Mouse (Mus musculus): Measurements from ENCODE around the gene Fbxl12. TPM values are rescaled to one million over a fixed set of nuclear protein-coding genes. Genes with fewer than 3 reads are reported as not detected.

The Fbxl12 gene
- polyA plus RNA-seq, 1 experiment, result 0.38 TPM

DNA sequence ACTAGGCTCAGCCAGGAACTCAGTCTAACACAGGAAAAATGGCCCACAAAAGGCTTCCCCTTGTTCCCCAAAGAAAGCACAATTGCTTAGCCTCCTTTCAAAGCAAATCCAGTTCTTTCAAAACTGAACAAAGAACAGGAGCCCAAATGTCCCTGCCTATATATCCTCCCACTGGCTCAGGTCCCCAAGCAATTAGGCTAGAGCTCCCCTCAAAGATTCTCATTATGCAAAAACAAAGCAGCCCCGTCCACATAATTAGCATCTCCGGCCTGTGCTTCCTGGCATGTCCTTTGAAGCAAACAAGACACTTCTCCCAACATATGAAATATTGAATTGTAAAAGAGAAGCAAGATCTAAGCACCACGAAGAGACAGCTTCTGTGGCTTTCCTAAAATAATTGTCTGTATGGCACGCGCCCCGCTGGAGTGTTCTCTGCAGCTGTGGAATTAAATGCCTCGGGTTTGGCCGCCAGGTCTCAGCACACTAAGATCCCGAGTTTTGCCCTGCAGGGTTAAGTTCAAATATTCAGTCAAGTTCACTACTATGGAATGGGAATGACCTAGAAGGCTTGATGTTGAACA, 35.9 kb upstream of the Fbxl12 start:
- Histone ChIP-seq H3K9me3 (ENCODE audit: control insufficient read depth, low read length) (0 out of 2 replicates have a peak, but pooled peaks cover 2% of the 10 kb centered on the region), H3K27me3 (ENCODE audit: control insufficient read depth) (peaks cover 3% of the 10 kb centered on the region; the same call in 1 of the 2 replicates), H3K36me3 (ENCODE audit: control insufficient read depth) (no peaks in the 10 kb centered on the region), H3K4me3 (replicated peaks) (no peak overlapping the region), H3K4me1 (ENCODE audit: control insufficient read depth) (no peaks in the 10 kb centered on the region)
- no peak for TF ChIP-seq GATA1 (IDR thresholded peaks at IDR 0.05; ENCODE audit: low read length)
- TF ChIP-seq TAL1 (IDR thresholded peaks at IDR 0.05; ENCODE audit: low read length), result no peak

DNA sequence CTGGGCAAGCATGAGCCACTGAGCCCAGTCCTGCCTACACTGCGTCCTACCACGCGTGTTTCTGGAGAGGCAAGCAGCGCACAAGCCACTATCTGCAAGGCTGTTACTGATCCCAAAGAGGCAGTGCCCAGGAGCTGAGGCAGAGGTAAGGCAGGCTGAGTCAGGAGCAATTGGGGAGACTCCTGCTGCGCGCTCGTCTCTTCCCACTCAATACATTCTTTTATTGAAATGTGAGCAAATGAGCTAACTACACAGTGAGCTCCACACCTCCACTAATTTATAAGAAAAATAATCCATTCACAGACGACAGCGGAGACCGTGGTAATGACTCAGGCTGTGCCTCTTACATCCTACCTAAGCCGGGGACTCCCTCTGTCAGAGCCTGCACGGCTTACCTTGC, 33.3 kb upstream of the Fbxl12 start:
- H3K4me1 ChIP-seq (ENCODE audit: control insufficient read depth), result no peaks in the 10 kb centered on the region
- TF ChIP-seq GATA1 (IDR thresholded peaks at IDR 0.05; ENCODE audit: low read length), result no peak
- TF ChIP-seq TAL1 (IDR thresholded peaks at IDR 0.05; ENCODE audit: low read length), result no peak
- H3K4me3 ChIP-seq (replicated peaks), result no peak overlapping the region
- H3K9me3 ChIP-seq (ENCODE audit: control insufficient read depth, low read length), result 0 out of 2 replicates have a peak, but pooled peaks cover 2% of the 10 kb centered on the region
- H3K27me3 ChIP-seq (ENCODE audit: control insufficient read depth), result peaks cover 3% of the 10 kb centered on the region; the same call in 1 of the 2 replicates
- no peaks in the 10 kb centered on the region for H3K36me3 ChIP-seq (ENCODE audit: control insufficient read depth)

DNA sequence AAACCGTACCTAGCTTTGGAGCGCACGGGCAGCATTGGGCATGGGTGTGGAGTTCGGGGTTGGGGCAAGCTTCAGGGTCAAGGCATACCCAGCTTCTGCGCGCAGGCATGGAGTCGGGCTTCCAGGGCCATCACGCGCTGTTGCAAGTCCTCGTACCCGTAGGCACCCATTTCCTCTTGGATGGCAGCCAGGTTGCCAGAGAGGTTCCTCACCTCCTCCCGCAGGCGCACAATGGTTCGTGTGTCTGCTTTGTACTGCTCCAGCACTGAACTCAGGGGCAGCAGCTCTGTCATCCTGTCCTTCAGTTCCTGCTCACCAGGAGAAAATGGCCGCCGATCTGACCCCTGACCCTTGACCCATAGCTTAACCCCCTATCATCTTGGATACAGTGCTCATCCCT, 27.5 kb upstream of the Fbxl12 start:
- Histone ChIP-seq H3K36me3 (ENCODE audit: control insufficient read depth) (no peaks in the 10 kb centered on the region), H3K4me3 (replicated peaks) (no peak overlapping the region), H3K4me1 (ENCODE audit: control insufficient read depth) (peaks cover 3% of the 10 kb centered on the region), H3K27me3 (ENCODE audit: control insufficient read depth) (no peaks in the 10 kb centered on the region), H3K9me3 (ENCODE audit: control insufficient read depth, low read length) (no peaks in the 10 kb centered on the region)
- TF ChIP-seq TAL1 (IDR thresholded peaks at IDR 0.05; ENCODE audit: low read length) (no peak), GATA1 (IDR thresholded peaks at IDR 0.05; ENCODE audit: low read length) (no peak)

DNA sequence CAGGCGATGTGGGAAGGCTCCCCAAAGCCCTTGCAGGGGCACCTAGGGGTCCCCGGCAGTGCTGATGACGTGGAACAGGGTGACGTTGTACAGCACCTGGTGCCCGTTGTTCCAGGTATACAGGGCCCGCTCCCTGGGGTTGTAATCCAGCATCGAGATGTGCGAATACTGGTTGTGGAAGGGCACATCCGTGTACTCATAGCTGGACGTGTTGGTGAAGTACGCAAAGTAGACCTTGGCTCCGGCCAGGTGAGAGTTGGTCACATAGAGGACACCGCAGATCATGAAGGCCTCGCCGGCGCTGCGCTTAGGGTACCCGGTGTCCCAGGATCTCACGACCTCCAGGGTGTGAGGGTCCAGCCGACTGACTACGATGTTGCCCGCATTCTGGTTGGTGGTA, 23.5 kb upstream of the Fbxl12 start:
- Histone ChIP-seq H3K4me1 (ENCODE audit: control insufficient read depth) (peaks cover 18% of the 10 kb centered on the region), H3K36me3 (ENCODE audit: control insufficient read depth) (peaks cover 25% of the 10 kb centered on the region), H3K27me3 (ENCODE audit: control insufficient read depth) (no peaks in the 10 kb centered on the region), H3K4me3 (replicated peaks) (no peak overlapping the region), H3K9me3 (ENCODE audit: control insufficient read depth, low read length) (no peaks in the 10 kb centered on the region)
- no peak for TF ChIP-seq GATA1 (IDR thresholded peaks at IDR 0.05; ENCODE audit: low read length)
- TF ChIP-seq TAL1 (IDR thresholded peaks at IDR 0.05; ENCODE audit: low read length), result no peak

DNA sequence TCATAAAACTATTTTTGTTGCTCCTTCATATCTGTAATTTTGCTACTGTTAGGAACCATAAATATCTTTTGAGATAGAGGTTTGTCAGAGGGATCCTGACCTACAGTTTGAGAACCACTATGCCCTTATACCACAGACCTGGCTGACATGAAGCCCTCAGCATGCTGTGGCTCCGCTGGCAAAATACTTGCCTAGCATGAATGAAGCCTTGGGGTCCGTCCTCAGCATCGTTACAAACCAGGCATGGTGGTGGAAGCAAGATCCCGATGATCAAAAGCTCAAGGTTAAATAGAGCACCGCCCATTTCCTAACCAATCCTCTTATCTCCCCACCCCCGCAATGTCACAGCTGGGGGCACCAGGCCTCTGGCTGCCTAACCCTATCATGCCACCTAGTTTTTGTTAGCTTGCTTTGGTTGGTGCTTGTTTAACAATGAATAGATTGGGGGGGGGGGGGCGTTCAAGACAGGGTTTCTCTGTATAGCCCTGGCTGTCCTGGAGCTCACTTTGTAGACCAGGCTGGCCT, 22.0 kb upstream of the Fbxl12 start:
- peaks cover 40% of the 10 kb centered on the region for H3K36me3 ChIP-seq (ENCODE audit: control insufficient read depth)
- H3K27me3 ChIP-seq (ENCODE audit: control insufficient read depth), result no peaks in the 10 kb centered on the region
- TF ChIP-seq TAL1 (IDR thresholded peaks at IDR 0.05; ENCODE audit: low read length) (no peak), GATA1 (IDR thresholded peaks at IDR 0.05; ENCODE audit: low read length) (no peak)
- peaks cover 18% of the 10 kb centered on the region for H3K4me1 ChIP-seq (ENCODE audit: control insufficient read depth)
- H3K4me3 ChIP-seq (replicated peaks), result no peak overlapping the region
- H3K9me3 ChIP-seq (ENCODE audit: control insufficient read depth, low read length), result no peaks in the 10 kb centered on the region

DNA sequence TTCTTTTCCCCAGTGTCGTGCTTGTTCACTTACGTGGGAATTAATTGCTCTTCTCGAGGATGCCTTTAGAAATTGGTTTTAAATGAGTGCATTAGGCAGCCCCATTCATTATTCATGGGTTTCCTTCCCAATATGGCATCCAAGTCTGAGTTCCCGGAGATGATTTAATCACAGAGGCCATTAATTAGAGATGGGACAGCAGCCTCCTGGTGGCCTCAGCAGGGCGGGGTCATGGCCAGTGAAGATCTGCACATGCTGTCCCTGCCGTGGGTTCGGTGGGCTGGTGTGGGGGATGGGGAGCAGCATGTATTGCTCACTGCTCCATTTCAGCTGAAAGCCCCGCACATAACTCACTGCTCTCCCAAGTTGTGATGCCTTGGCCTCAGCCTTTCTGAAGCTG, 21.4 kb upstream of the Fbxl12 start:
- TF ChIP-seq TAL1 (IDR thresholded peaks at IDR 0.05; ENCODE audit: low read length) (no peak), GATA1 (IDR thresholded peaks at IDR 0.05; ENCODE audit: low read length) (no peak)
- Histone ChIP-seq H3K4me3 (replicated peaks) (no peak overlapping the region), H3K36me3 (ENCODE audit: control insufficient read depth) (peaks cover 46% of the 10 kb centered on the region)

DNA sequence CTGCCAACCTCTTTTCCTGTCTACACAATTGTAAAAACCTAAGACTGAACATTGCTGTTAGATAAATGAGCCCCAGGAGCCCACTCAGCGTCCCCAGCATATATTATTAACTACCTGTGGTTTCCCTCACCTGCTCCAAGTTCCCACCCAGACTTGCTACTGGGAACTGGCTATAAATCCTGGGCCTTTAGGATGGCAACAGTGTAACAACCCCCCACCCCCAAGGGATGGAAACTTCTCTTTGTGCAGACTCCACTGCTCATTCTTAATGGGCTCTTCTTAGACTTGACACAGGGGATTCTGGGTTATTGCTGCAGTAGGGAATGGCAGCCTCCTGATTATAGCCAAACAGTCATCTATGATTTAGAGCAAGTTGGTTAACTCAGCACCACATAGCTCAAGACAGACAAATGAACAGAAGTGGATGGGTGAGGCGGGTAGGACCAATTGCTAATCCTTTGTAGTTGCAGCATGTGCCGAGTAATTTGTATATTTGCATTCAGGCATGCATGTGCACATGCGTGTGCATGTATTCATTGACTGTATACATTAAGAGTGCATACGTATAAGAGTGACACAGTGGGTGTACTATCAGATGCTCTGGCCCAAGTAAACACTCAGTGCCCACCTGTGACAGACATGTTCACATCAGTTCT, 20.5 kb upstream of the Fbxl12 start:
- Histone ChIP-seq H3K4me1 (ENCODE audit: control insufficient read depth) (peaks cover 18% of the 10 kb centered on the region), H3K27me3 (ENCODE audit: control insufficient read depth) (no peaks in the 10 kb centered on the region), H3K36me3 (ENCODE audit: control insufficient read depth) (peaks cover 54% of the 10 kb centered on the region), H3K9me3 (ENCODE audit: control insufficient read depth, low read length) (no peaks in the 10 kb centered on the region), H3K4me3 (replicated peaks) (no peak overlapping the region)
- TF ChIP-seq TAL1 (IDR thresholded peaks at IDR 0.05; ENCODE audit: low read length), result no peak
- no peak for TF ChIP-seq GATA1 (IDR thresholded peaks at IDR 0.05; ENCODE audit: low read length)

More for the DNA sequence above, 21.4 kb upstream of the Fbxl12 start:
- Histone ChIP-seq H3K27me3 (ENCODE audit: control insufficient read depth) (no peaks in the 10 kb centered on the region), H3K4me1 (ENCODE audit: control insufficient read depth) (peaks cover 18% of the 10 kb centered on the region), H3K9me3 (ENCODE audit: control insufficient read depth, low read length) (no peaks in the 10 kb centered on the region)

DNA sequence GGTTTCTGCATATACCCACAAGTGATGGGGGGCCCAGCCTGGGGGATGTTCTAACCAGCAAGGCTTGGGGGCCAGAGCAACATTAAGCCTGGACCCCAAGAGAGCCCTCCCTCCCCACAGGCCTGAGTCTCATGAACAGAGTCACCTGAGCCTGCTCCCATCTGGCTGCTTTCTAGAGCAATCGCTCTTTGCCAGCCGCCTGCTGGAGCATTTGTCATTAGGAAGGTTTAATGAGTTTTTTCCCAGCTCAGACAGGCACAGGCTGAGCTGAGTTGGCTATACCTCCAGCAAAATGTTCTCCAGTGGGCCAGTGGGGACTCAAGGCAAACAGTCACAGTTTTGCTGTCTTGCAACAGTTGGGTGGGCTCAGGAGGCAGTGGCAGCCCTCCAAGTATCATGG, 19.8 kb upstream of the Fbxl12 start:
- H3K4me1 ChIP-seq (ENCODE audit: control insufficient read depth), result peaks cover 18% of the 10 kb centered on the region
- no peaks in the 10 kb centered on the region for H3K27me3 ChIP-seq (ENCODE audit: control insufficient read depth)
- no peaks in the 10 kb centered on the region for H3K9me3 ChIP-seq (ENCODE audit: control insufficient read depth, low read length)
- H3K36me3 ChIP-seq (ENCODE audit: control insufficient read depth), result peaks cover 62% of the 10 kb centered on the region
- TF ChIP-seq TAL1 (IDR thresholded peaks at IDR 0.05; ENCODE audit: low read length) (no peak), GATA1 (IDR thresholded peaks at IDR 0.05; ENCODE audit: low read length) (no peak)
- no peak overlapping the region for H3K4me3 ChIP-seq (replicated peaks)

DNA sequence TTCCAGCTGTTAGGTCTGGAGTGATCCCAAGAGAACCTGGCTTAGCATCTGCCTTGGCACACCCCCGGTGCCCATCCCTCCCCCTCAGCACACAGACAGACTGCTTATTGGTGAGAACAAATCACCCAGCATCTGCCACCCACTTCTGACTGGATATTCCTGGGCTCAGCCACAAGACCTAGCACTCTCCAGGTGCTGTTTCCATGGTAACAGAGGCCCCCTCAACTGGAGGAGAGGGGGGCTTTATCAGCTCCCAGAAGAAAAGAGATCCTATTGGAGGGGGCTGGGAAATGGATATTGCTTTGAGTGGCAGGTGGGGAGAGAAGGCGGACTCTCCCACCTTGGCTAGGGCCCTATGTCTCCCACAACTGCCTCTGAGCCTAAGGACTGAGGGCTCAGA, 19.4 kb upstream of the Fbxl12 start:
- H3K4me1 ChIP-seq (ENCODE audit: control insufficient read depth), result peaks cover 21% of the 10 kb centered on the region
- TF ChIP-seq TAL1 (IDR thresholded peaks at IDR 0.05; ENCODE audit: low read length) (no peak), GATA1 (IDR thresholded peaks at IDR 0.05; ENCODE audit: low read length) (no peak)
- H3K36me3 ChIP-seq (ENCODE audit: control insufficient read depth), result peaks cover 66% of the 10 kb centered on the region
- H3K4me3 ChIP-seq (replicated peaks), result no peak overlapping the region
- no peaks in the 10 kb centered on the region for H3K27me3 ChIP-seq (ENCODE audit: control insufficient read depth)
- no peaks in the 10 kb centered on the region for H3K9me3 ChIP-seq (ENCODE audit: control insufficient read depth, low read length)

Data from erythroblast, embryonic 14.5 days (primary cell).